Mouse (Mus musculus) liver (tissue): Measurements from ENCODE around the gene Kdm7a.

Experiments
- DNase-seq: peaks from one replicate; pipeline ENCODE4 v3.0.0-alpha.2; 2020; ENCODE audit warnings: mixed read lengths

The Kdm7a gene

GRCm38 (mm10) chr6:39206581-39207461 lies at the start of gene Kdm7a:
Kdm7a (minus strand) TSS chr6:39206789.
- peak; percentile 90 for DNase-seq

- no peak for DNase-seq
Measured at GRCm38 (mm10) chr6:39255271-39255670, 48.7 kb upstream of the Kdm7a start.

GRCm38 (mm10) chr6:39250055-39250454 lies 43.5 kb upstream of the Kdm7a start:
- DNase-seq = no peak

- peak; percentile 24 for DNase-seq
Measured at GRCm38 (mm10) chr6:39249176-39249770, 42.7 kb upstream of the Kdm7a start.

GRCm38 (mm10) chr6:39244066-39244465 lies 37.5 kb upstream of the Kdm7a start:
- no peak for DNase-seq

GRCm38 (mm10) chr6:39243511-39243961 lies 36.9 kb upstream of the Kdm7a start:
- no peak for DNase-seq

- DNase-seq = peak; percentile 48
Measured at GRCm38 (mm10) chr6:39242718-39243471, 36.3 kb upstream of the Kdm7a start.

- DNase-seq = no peak
Measured at GRCm38 (mm10) chr6:39241421-39241891, 34.9 kb upstream of the Kdm7a start.

- DNase-seq = no peak
Measured at GRCm38 (mm10) chr6:39240956-39241355, 34.4 kb upstream of the Kdm7a start.

- DNase-seq = no peak
Measured at GRCm38 (mm10) chr6:39237887-39238286, 31.3 kb upstream of the Kdm7a start.

- no peak for DNase-seq
Measured at GRCm38 (mm10) chr6:39232617-39233016, 26.0 kb upstream of the Kdm7a start.

GRCm38 (mm10) chr6:39230664-39231063 lies 24.1 kb upstream of the Kdm7a start:
- peak; percentile 16 for DNase-seq

- no peak for DNase-seq
Measured at GRCm38 (mm10) chr6:39226610-39226955, 20.0 kb upstream of the Kdm7a start.

- DNase-seq = no peak
Measured at GRCm38 (mm10) chr6:39225876-39226609, 19.5 kb upstream of the Kdm7a start.

GRCm38 (mm10) chr6:39223328-39223885 lies 16.8 kb upstream of the Kdm7a start:
- no peak for DNase-seq

GRCm38 (mm10) chr6:39222487-39222886 lies 15.9 kb upstream of the Kdm7a start:
- no peak for DNase-seq

GRCm38 (mm10) chr6:39217961-39218360 lies 11.4 kb upstream of the Kdm7a start:
- DNase-seq = no peak

GRCm38 (mm10) chr6:39217138-39217537 lies 10.5 kb upstream of the Kdm7a start:
- no peak for DNase-seq

GRCm38 (mm10) chr6:39214949-39215606 lies 8.5 kb upstream of the Kdm7a start:
- no peak for DNase-seq

- no peak for DNase-seq
Measured at GRCm38 (mm10) chr6:39209677-39210076, 3.1 kb upstream of the Kdm7a start.

- DNase-seq = no peak
Measured at GRCm38 (mm10) chr6:39208181-39208580, 1.6 kb upstream of the Kdm7a start.
